Comparison of ENCODE assay signal across 7 mouse cellular contexts in the genomic region with DNA sequence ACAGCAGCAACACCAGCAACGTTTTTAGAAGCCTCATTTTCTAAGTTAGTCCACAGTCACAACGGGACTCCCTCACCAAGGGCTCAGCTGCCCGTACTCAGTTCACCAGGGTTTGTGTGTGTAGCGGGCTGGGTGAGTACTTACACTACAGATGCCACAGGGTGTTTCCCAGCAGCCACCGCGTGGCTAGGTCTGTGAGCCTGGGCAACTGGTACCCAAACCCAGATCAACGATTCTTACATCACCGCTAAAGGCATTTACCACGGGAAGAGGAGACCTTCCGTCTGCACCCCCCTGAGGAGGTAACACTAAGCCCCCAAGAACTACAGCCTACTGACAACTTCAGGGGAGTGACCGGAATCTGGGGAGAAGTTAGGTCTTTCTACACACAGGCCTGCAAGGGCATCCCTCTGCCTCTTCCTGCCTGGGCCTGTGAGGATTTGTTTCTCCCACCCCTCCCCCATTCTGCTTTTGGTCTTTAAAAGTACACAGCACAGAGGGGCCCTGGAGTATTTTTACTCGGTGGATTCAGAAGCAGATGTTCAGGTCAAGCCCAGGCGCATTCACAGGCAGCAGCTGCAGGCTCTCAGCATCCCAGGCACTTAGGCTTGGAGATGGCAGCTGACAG.
DNase-seq lines count a peak whose midpoint lies in the region; ATAC-seq lines count a peak whose summit lies in the region.

No protein-coding gene starts in this region.

- 20% methylated on average over 13 of the region's 13 CpGs for WGBS in embryonic facial prominence, embryonic 10.5 days
- 16% methylated on average over 13 of the region's 13 CpGs for whole genome bisulfite sequencing in limb, embryonic 12.5 days
- 15% methylated on average over 13 of the region's 13 CpGs for WGBS in midbrain, embryonic 15.5 days

- H3K27ac ChIP-seq in embryonic facial prominence, embryonic 10.5 days (replicated peaks): peak overlapping the region; percentile 91
- peak overlapping the region; percentile 86 for H3K27ac ChIP-seq in limb, embryonic 12.5 days
- peak overlapping the region; percentile 67 for H3K27ac ChIP-seq in midbrain, embryonic 15.5 days

- H3K4me1 ChIP-seq in embryonic facial prominence, embryonic 10.5 days: peaks cover 58% of the 10 kb centered on the region
- peaks cover 65% of the 10 kb centered on the region for H3K4me1 ChIP-seq in limb, embryonic 12.5 days (replicated peaks)
- H3K4me1 ChIP-seq in midbrain, embryonic 15.5 days: peaks cover 19% of the 10 kb centered on the region

- no peaks in the 10 kb centered on the region for H3K27me3 ChIP-seq in embryonic facial prominence, embryonic 10.5 days (replicated peaks; ENCODE audit: low read depth, poor library complexity, severe bottlenecking)
- H3K27me3 ChIP-seq in limb, embryonic 12.5 days: no peaks in the 10 kb centered on the region
- H3K27me3 ChIP-seq in midbrain, embryonic 15.5 days (replicated peaks): no peaks in the 10 kb centered on the region

- H3K4me2 ChIP-seq in limb, embryonic 12.5 days: peak overlapping the region; percentile 50
- peak overlapping the region; percentile 44 for H3K4me2 ChIP-seq in midbrain, embryonic 15.5 days

- peak; percentile 37 for DNase-seq in T-cell, adult 2 months (ENCODE audit: low spot score)
- DNase-seq in embryonic facial prominence, embryonic 10.5 days (ENCODE audit: low spot score): peak; percentile 70
- DNase-seq in cerebellum, adult 18-20 months: no peak
- DNase-seq in adrenal gland, adult 2 months: no peak

- ATAC-seq in hematopoietic stem cell, adult 5-6 weeks (replicated peaks in 1 of 2; ENCODE audit: insufficient read depth in 1 of 2, low FRiP score in 2 of 2, low TSS enrichment in 1 of 2, low read depth in 1 of 2, poor library complexity in 2 of 2, severe bottlenecking in 2 of 2): peak; percentile 44 to 47
- peak; percentile 17 for ATAC-seq in limb, embryonic 12.5 days (ENCODE audit: insufficient number of reproducible peaks, insufficient read depth, low FRiP score, low TSS enrichment, low read depth)
- ATAC-seq in midbrain, embryonic 15.5 days (replicated peaks): peak; percentile 65

- H3K9ac ChIP-seq in limb, embryonic 12.5 days (replicated peaks): no peak overlapping the region; the same call in none of the 2 replicates
- peak overlapping the region; percentile 19; the same call in 1 of the 2 replicates for H3K9ac ChIP-seq in midbrain, embryonic 15.5 days

- no peaks in the 10 kb centered on the region for H3K9me3 ChIP-seq in embryonic facial prominence, embryonic 10.5 days
- no peaks in the 10 kb centered on the region for H3K9me3 ChIP-seq in limb, embryonic 12.5 days
- no peaks in the 10 kb centered on the region for H3K9me3 ChIP-seq in midbrain, embryonic 15.5 days

- H3K4me3 ChIP-seq in embryonic facial prominence, embryonic 10.5 days: peak overlapping the region; percentile 45
- H3K4me3 ChIP-seq in limb, embryonic 12.5 days (replicated peaks): peak overlapping the region; percentile 19
- peak overlapping the region; percentile 18 for H3K4me3 ChIP-seq in midbrain, embryonic 15.5 days

- no peaks in the 10 kb centered on the region for H3K36me3 ChIP-seq in embryonic facial prominence, embryonic 10.5 days (replicated peaks)
- H3K36me3 ChIP-seq in limb, embryonic 12.5 days: no peaks in the 10 kb centered on the region
- H3K36me3 ChIP-seq in midbrain, embryonic 15.5 days (replicated peaks): no peaks in the 10 kb centered on the region

Comparison
In these comparisons a context has a peak if more than half of its experiments do, and no peak if none do; other contexts are left out.
1. DNase-seq: peak in T-cell, adult 2 months (single experiment) and embryonic facial prominence, embryonic 10.5 days (single experiment); none in cerebellum, adult 18-20 months (0 of 2) and adrenal gland, adult 2 months (single experiment).
2. Peak in every context shown above with its lines, with median percentiles within 50 percentile points of each other: H3K27ac ChIP-seq, H3K4me3 ChIP-seq and ATAC-seq.